Mouse (Mus musculus) megakaryocyte-erythroid progenitor cell, adult 5 weeks (primary cell): ENCODE measurements around the gene Calhm4. TPM values are rescaled to one million over a fixed set of nuclear protein-coding genes. Genes with fewer than 3 reads are reported as not detected.

Source experiments
- polyA plus RNA-seq: library from polyadenylated mRNA; stranded (reverse); fragments of >175 nt; gene quantifications from 2 replicates; pipeline ENCODE4 v1.2.3, GENCODE M21; 2012

Gene Calhm4
- polyA plus RNA-seq, result not detected in 2 replicates

GRCm38 (mm10) chr10:34044210-34044609 is at the start of gene Calhm4:
Calhm4 (minus strand) TSS chr10:34044310.

DNA sequence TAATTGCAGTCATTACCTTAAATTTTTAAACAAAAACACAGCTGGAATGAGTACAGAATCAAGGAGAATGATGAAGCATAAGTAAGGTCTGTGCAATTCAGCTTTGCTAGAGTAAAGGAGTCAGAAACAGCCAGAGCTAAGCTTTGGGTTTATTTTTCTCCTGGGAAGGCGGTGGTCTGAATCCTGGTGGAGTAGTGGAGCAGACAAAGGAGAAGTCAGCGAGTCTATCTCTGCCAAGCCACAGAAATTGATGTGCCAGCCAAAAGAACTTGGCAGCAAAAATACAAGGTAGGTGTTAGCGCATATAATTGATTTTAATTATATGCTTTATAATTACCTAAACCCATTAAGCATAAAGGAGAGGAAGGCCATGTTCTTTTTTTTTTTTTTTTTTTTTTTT is 6.7 kb downstream of the Calhm4 start, which contains the start of gene Trappc3l:
TSS of gene Trappc3l (plus strand) at position 197 of the 400 bp plus-strand sequence.

DNA sequence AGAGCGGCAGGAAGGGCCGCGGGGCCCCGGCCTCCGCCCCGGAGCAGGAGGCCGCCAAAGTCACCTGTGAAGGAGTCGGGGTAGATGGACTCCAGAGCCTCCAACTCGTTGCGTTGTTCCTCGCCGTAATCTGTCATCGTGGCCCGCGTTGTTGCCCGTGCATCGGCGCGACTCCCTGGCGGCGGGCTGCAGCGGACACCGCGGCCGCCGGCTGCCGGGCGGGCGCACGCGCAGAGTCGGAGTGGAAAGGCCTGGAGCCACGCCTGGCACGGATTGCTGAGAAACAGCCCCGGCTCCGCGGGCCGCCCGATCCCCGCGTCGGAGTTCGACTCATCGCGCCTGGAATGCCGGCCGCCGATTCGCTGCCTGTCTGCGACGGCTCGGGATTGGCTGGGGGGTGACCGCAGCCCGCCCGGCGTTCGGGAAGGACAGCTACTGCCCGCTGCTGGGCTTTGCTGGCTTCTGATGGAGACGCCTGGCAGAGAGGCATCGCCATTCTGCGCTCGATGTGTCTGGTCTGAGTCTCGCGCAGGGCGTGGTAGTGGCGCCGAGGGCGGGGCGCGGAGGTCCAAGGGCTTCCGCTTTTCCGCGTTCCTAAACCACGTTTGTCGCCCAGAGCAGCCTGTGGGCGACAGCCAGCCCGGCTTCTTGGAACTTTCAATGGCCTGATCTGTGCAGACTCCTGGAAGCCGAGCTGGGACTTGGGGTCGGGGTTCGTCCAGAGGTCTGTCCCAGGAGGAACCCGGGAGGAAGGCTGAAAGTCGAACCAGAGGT is 24.6 kb downstream of the Calhm4 start, which contains the start of gene Rwdd1:
TSS of gene Rwdd1 (minus strand) at position 323 of the 774 bp plus-strand sequence.

Other genes with a start within 250 kb of the Calhm4 start
- not detected in 2 replicates for gene Sult3a1, start 186.6 kb downstream of the Calhm4 start, polyA plus RNA-seq
- not detected in 2 replicates for gene Rsph4a, start 139.2 kb downstream of the Calhm4 start, polyA plus RNA-seq
- 1.5 and 2.1 TPM in 2 replicates for gene Zup1, start 93.0 kb downstream of the Calhm4 start, polyA plus RNA-seq
- 66.6 and 78.3 TPM in 2 replicates for gene Rwdd1, start 24.7 kb downstream of the Calhm4 start, polyA plus RNA-seq
- gene Trappc3l, start 6.7 kb downstream of the Calhm4 start, polyA plus RNA-seq, result not detected in 2 replicates
- gene Calhm5, start 52.2 kb upstream of the Calhm4 start, polyA plus RNA-seq, result not detected in 2 replicates
- 3.2 and 3.6 TPM in 2 replicates for gene Calhm6, start 83.7 kb upstream of the Calhm4 start, polyA plus RNA-seq
- gene Dse, start 163.4 kb upstream of the Calhm4 start, polyA plus RNA-seq, result 0.12 and 0.20 TPM in 2 replicates
- 28.3 and 43.9 TPM in 2 replicates for gene Tspyl1, start 237.9 kb upstream of the Calhm4 start, polyA plus RNA-seq